Mouse (Mus musculus): ENCODE measurements around the gene P2ry14. TPM values are rescaled to one million over a fixed set of nuclear protein-coding genes. Genes with fewer than 3 reads are reported as not detected.
A peak's percentile ranks its signal among the peaks of the same experiment; 100 is the strongest.
"Not testable (repeated sequence)": the region's sequence is repeated elsewhere in the genome, so short reads cannot be mapped to it uniquely, and the experiment has no call there.

P2ry14 gene
- polyA plus RNA-seq, 1 experiment from 2014 or later, result 2.1 TPM

DNA sequence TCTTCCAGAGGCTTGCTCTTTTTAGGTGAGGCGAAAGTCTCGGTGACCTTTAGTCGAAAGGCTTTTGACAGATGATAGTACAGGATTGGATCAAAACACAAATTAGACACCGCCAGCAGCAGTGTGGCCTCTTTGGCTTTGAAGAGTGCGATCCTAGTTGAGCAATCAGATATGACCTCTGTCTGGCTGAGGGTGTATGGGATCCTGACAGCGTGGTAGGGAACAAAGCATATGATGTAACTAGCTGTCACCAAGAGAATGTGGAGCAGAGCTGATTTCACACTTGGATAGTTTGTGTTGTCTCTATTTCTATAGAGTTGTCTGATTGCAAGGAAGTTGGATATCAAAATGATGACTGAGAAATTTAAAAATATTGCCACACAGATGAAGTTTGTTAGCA, 56.0 kb downstream of the P2ry14 start:
- no peak overlapping the region for H3K27ac ChIP-seq
- H3K4me3 ChIP-seq, result no peak overlapping the region
- no peaks in the 10 kb centered on the region for H3K9me3 ChIP-seq
- H3K9ac ChIP-seq, result no peak overlapping the region
- no peaks in the 10 kb centered on the region for H3K27me3 ChIP-seq
- no peak overlapping the region for H3K4me2 ChIP-seq
- H3K4me1 ChIP-seq, result no peaks in the 10 kb centered on the region
- ATAC-seq (ENCODE audit: insufficient number of reproducible peaks, low FRiP score, low TSS enrichment, low read depth), result no peak
- WGBS, result 75% methylated on average over 6 of the region's 6 CpGs
- H3K36me3 ChIP-seq, result no peaks in the 10 kb centered on the region

DNA sequence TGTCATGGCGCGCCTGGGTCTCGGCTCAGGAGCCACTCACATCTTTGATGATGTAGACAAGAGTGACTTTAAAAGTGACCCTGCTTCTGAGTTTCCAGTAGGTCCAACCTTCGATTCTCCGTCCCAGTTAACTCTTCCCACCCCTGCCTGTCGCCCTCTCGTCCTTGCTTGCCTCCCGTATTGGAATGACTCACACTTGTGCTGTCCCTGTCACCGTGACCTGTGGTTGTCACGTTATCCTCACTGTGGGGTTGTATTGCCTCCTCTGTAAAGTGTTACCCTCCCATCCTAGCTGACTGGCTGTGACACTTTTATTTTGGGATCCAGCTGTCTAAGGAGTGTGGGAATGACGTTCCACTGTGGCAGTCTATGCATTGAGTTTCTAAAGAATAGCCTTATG, 60.7 kb downstream of the P2ry14 start:
- no peak overlapping the region for H3K27ac ChIP-seq
- H3K9ac ChIP-seq, result no peak overlapping the region
- H3K4me1 ChIP-seq, result no peaks in the 10 kb centered on the region
- no peaks in the 10 kb centered on the region for H3K36me3 ChIP-seq
- WGBS, result 74% methylated on average over 11 of the region's 11 CpGs
- no peak overlapping the region for H3K4me2 ChIP-seq
- no peaks in the 10 kb centered on the region for H3K27me3 ChIP-seq
- H3K9me3 ChIP-seq, result no peaks in the 10 kb centered on the region
- ATAC-seq (ENCODE audit: insufficient number of reproducible peaks, low FRiP score, low TSS enrichment, low read depth), result no peak
- H3K4me3 ChIP-seq, result no peak overlapping the region

DNA sequence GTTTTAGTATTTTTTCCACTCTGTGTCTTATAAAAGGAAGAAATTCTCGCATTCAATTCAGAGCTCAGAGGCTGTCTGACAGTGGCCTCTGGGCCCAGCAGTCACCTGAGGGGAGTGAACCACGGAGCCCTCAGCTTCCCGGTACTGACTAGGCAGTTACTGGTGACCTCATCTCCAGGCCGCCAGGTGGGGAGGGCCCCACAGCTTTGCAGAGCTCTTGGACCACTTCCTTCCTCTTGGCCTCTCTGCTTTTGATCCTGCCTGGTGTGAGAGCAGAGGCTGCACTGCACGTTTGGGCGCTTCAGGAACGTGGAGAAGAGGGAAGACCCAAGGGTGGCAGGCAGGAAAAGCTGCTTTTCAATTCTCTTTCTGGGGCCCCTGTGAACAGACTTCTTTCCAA, 72.5 kb downstream of the P2ry14 start:
- H3K27ac ChIP-seq, result no peak overlapping the region
- H3K4me2 ChIP-seq, result no peak overlapping the region
- ATAC-seq (ENCODE audit: insufficient number of reproducible peaks, low FRiP score, low TSS enrichment, low read depth), result no peak
- no peaks in the 10 kb centered on the region for H3K9me3 ChIP-seq
- no peak overlapping the region for H3K9ac ChIP-seq
- no peaks in the 10 kb centered on the region for H3K27me3 ChIP-seq
- H3K4me3 ChIP-seq, result no peak overlapping the region
- peaks cover 13% of the 10 kb centered on the region for H3K4me1 ChIP-seq
- H3K36me3 ChIP-seq, result no peaks in the 10 kb centered on the region
- WGBS, result 14% methylated on average over 7 of the region's 7 CpGs

DNA sequence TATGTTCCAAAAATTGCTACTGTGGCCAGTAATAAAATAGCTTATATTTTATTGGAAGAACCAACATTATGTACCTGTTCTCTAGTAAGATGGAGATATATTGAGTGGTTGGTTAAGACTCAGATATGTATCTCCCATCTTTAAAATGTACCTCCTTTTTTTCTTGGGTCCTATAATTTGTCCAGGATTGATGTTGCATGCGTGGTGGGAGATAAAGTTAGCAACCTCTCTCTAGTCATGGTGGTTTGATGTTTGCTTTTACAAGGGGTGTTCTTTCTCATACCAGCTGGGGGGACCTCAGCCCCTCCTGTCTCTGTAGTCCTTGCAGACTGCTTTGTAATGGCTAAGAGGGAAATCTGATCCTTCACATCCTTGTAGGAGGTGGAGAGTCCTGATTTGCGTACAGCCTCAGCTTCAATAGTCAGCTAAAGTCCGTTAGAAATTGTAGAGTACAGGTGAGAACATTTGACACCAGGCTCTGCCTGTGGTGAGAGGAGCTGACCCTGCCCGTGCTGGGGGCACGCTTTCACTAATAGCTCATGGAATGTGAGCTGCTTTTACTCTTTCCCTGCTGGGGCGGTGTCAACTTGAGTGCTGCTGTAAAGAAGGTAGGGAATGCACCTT, 73.0 kb downstream of the P2ry14 start:
- WGBS, result 22% methylated on average over 6 of the region's 6 CpGs
- H3K9me3 ChIP-seq, result no peaks in the 10 kb centered on the region
- no peaks in the 10 kb centered on the region for H3K27me3 ChIP-seq
- no peak for ATAC-seq (ENCODE audit: insufficient number of reproducible peaks, low FRiP score, low TSS enrichment, low read depth)
- H3K27ac ChIP-seq, result no peak overlapping the region
- H3K4me2 ChIP-seq, result no peak overlapping the region
- H3K36me3 ChIP-seq, result no peaks in the 10 kb centered on the region
- H3K9ac ChIP-seq, result no peak overlapping the region
- peaks cover 13% of the 10 kb centered on the region for H3K4me1 ChIP-seq
- H3K4me3 ChIP-seq, result no peak overlapping the region

- Histone ChIP-seq H3K36me3 (no peaks in the 10 kb centered on the region), H3K27me3 (no peaks in the 10 kb centered on the region), H3K4me1 (peaks cover 13% of the 10 kb centered on the region), H3K9ac (no peak overlapping the region), H3K9me3 (no peaks in the 10 kb centered on the region), H3K4me3 (no peak overlapping the region), H3K27ac (no peak overlapping the region), H3K4me2 (no peak overlapping the region)
- ATAC-seq (ENCODE audit: insufficient number of reproducible peaks, low FRiP score, low TSS enrichment, low read depth), result no peak
- WGBS, result 43% methylated on average over 4 of the region's 4 CpGs
These were observed 74.1 kb downstream of the P2ry14 start for GRCm38 (mm10) chr3:59079327-59079726.

GRCm38 (mm10) chr3:59078585-59078984, 74.8 kb downstream of the P2ry14 start:
- no peak overlapping the region for H3K27ac ChIP-seq
- H3K36me3 ChIP-seq, result no peaks in the 10 kb centered on the region
- 67% methylated on average over 11 of the region's 11 CpGs for WGBS
- no peak overlapping the region for H3K4me3 ChIP-seq
- H3K27me3 ChIP-seq, result no peaks in the 10 kb centered on the region
- ATAC-seq (ENCODE audit: insufficient number of reproducible peaks, low FRiP score, low TSS enrichment, low read depth), result no peak
- H3K4me2 ChIP-seq, result no peak overlapping the region
- H3K4me1 ChIP-seq, result peaks cover 13% of the 10 kb centered on the region
- no peaks in the 10 kb centered on the region for H3K9me3 ChIP-seq
- no peak overlapping the region for H3K9ac ChIP-seq

- Histone ChIP-seq H3K4me2 (no peak overlapping the region), H3K36me3 (no peaks in the 10 kb centered on the region), H3K27ac (no peak overlapping the region), H3K9ac (no peak overlapping the region), H3K27me3 (no peaks in the 10 kb centered on the region), H3K4me1 (peaks cover 13% of the 10 kb centered on the region), H3K9me3 (no peaks in the 10 kb centered on the region), H3K4me3 (no peak overlapping the region)
- no peak for ATAC-seq (ENCODE audit: insufficient number of reproducible peaks, low FRiP score, low TSS enrichment, low read depth)
- WGBS, result 56% methylated on average over 4 of the region's 4 CpGs
These were observed 76.1 kb downstream of the P2ry14 start for GRCm38 (mm10) chr3:59077278-59077677.

DNA sequence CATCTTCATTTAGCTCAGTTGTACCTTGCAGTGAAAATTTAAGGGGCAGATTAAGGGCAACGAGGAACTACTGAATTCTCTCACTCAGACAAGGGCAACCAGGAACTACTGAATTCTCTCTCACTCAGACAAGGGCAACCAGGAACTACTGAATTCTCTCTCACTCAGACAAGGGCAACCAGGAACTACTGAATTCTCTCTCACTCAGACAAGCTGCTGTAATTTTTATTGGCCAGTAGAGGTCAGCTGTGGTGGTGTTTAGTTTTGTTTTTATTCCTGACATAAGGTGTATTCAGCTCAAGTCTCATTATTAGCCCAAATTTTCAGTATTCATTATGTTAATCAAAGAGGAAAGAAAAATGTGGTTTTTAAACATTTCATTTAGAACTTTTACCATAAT, 84.3 kb downstream of the P2ry14 start:
- not testable (repeated sequence) for H3K9ac ChIP-seq; H3K4me3 ChIP-seq; ATAC-seq (ENCODE audit: insufficient number of reproducible peaks, low FRiP score, low TSS enrichment, low read depth); H3K27me3 ChIP-seq; H3K9me3 ChIP-seq; H3K4me2 ChIP-seq; H3K36me3 ChIP-seq; H3K27ac ChIP-seq
- peaks cover 16% of the 10 kb centered on the region for H3K4me1 ChIP-seq
- WGBS, result 82% methylated on average over 1 of the region's 1 CpGs

- WGBS, result 29% methylated on average over 8 of the region's 8 CpGs
- Histone ChIP-seq H3K4me3 (no peak overlapping the region), H3K27me3 (no peaks in the 10 kb centered on the region), H3K36me3 (no peaks in the 10 kb centered on the region), H3K4me1 (peaks cover 16% of the 10 kb centered on the region), H3K9ac (no peak overlapping the region), H3K27ac (peak overlapping the region; percentile 1; the same call in 1 of the 2 replicates), H3K9me3 (no peaks in the 10 kb centered on the region), H3K4me2 (no peak overlapping the region)
- 0 out of 2 replicates have a peak, but pooled peaks have one; percentile 48 for ATAC-seq (ENCODE audit: insufficient number of reproducible peaks, low FRiP score, low TSS enrichment, low read depth)
These were observed 86.7 kb downstream of the P2ry14 start for GRCm38 (mm10) chr3:59066558-59067294.

GRCm38 (mm10) chr3:59065937-59066336, 87.5 kb downstream of the P2ry14 start:
- Histone ChIP-seq H3K4me2 (no peak overlapping the region), H3K4me3 (no peak overlapping the region), H3K36me3 (no peaks in the 10 kb centered on the region), H3K9ac (no peak overlapping the region), H3K4me1 (peaks cover 17% of the 10 kb centered on the region), H3K27ac (0 out of 2 replicates have a peak overlapping the region, but pooled peaks have one; percentile 1), H3K9me3 (no peaks in the 10 kb centered on the region), H3K27me3 (no peaks in the 10 kb centered on the region)
- WGBS, result 77% methylated on average over 3 of the region's 3 CpGs
- ATAC-seq (ENCODE audit: insufficient number of reproducible peaks, low FRiP score, low TSS enrichment, low read depth), result no peak

All from limb, embryonic 15.5 days (tissue).